ENCODE assay signal across 12 mouse cellular contexts in the genomic region with DNA sequence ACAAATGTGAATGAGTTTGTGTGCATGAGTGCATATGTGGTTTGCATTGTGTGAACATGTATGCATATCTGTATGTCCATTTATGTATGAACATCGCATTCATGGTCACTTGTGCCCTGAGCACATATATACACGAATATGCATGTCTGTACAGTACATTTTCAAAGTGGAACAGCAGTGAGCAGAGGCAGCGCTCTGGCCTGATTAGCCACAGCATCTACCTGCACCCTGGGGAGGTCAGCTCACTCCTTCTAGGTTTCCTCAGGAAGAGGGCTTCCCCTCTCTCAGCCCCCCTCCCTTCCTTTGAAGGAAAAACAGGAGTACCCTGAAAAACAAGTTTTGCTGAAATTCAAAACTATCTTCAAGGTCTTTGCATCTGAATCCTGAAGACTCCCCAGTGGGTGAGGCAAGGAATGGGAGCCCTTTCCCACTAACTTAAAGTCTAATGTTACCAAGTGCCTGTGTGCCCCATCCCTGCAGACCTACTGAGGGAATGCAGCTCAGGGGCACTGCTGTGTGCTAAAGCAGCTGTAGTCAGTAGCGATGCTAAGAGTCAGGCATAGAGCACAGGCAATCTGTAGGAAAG. TPM values are rescaled to one million over a fixed set of nuclear protein-coding genes. Genes with fewer than 3 reads are reported as not detected.
DNase-seq lines count a peak whose midpoint lies in the region; ATAC-seq and TF ChIP-seq lines count a peak whose summit lies in the region.
"Had no signal": no experiment of that assay in that cellular context is flagged by ENCODE, and none has a peak within 500 bp of the region (broad histone marks: within the 10 kb centered on the region; RNA-seq: fewer than 3 reads in every experiment).

No protein-coding gene starts in this region.

- WGBS in intestine, embryonic 15.5 days = 71% methylated on average over 4 of the region's 4 CpGs
- 69% methylated on average over 4 of the region's 4 CpGs for WGBS in intestine, postnatal 0 days
- 49% methylated on average over 4 of the region's 4 CpGs for WGBS in neural tube, embryonic 12.5 days
- WGBS in hindbrain, embryonic 11.5 days = 38% methylated on average over 4 of the region's 4 CpGs
- 70% methylated on average over 4 of the region's 4 CpGs for WGBS in cerebellum, adult 2 months

- H3K9ac ChIP-seq in intestine, embryonic 15.5 days = no peak overlapping the region
- no peak overlapping the region for H3K9ac ChIP-seq in intestine, postnatal 0 days (ENCODE audit: low read depth, low read length)
- H3K9ac ChIP-seq in neural tube, embryonic 12.5 days = no peak overlapping the region
- no peak overlapping the region for H3K9ac ChIP-seq in hindbrain, embryonic 11.5 days (ENCODE audit: low read depth, low read length)
- H3K9ac ChIP-seq: hindbrain, embryonic 15.5 days had no signal

- H3K4me2 ChIP-seq in intestine, embryonic 15.5 days (replicated peaks) = 0 out of 2 replicates have a peak overlapping the region, but pooled peaks have one; percentile 6
- no peak overlapping the region for H3K4me2 ChIP-seq in intestine, postnatal 0 days (replicated peaks; ENCODE audit: low read depth)
- peak overlapping the region; percentile 92; the same call in 1 of the 2 replicates for H3K4me2 ChIP-seq in neural tube, embryonic 12.5 days (replicated peaks)
- peak overlapping the region; percentile 94 for H3K4me2 ChIP-seq in hindbrain, embryonic 11.5 days (replicated peaks; ENCODE audit: low read depth, low read length)

- no peak overlapping the region for H3K27ac ChIP-seq in intestine, embryonic 15.5 days
- H3K27ac ChIP-seq in intestine, postnatal 0 days (ENCODE audit: low read depth, low read length) = no peak overlapping the region
- H3K27ac ChIP-seq in neural tube, embryonic 12.5 days = no peak overlapping the region
- no peak overlapping the region for H3K27ac ChIP-seq in hindbrain, embryonic 11.5 days (ENCODE audit: low read depth, low read length)
- no peak overlapping the region for H3K27ac ChIP-seq in cerebellum, adult 2 months (ENCODE audit: insufficient read depth, low read length)
- H3K27ac ChIP-seq: hindbrain, embryonic 15.5 days; layer of hippocampus, adult 2 months had no signal

- H3K4me1 ChIP-seq in intestine, embryonic 15.5 days (replicated peaks) = peaks cover 32% of the 10 kb centered on the region
- H3K4me1 ChIP-seq in intestine, postnatal 0 days (replicated peaks; ENCODE audit: control insufficient read depth, insufficient read depth, low read length) = 0 out of 2 replicates have a peak, but pooled peaks cover 6% of the 10 kb centered on the region
- H3K4me1 ChIP-seq in neural tube, embryonic 12.5 days = peaks cover 28% of the 10 kb centered on the region
- 0 out of 2 replicates have a peak, but pooled peaks cover 6% of the 10 kb centered on the region for H3K4me1 ChIP-seq in hindbrain, embryonic 11.5 days (replicated peaks; ENCODE audit: control insufficient read depth, insufficient read depth, low read length)
- no peaks in the 10 kb centered on the region for H3K4me1 ChIP-seq in cerebellum, adult 2 months (ENCODE audit: control insufficient read depth, insufficient read depth, low read length)

- ATAC-seq in intestine, embryonic 15.5 days = no peak
- no peak for ATAC-seq in intestine, postnatal 0 days
- ATAC-seq in neural tube, embryonic 12.5 days (ENCODE audit: low FRiP score, low read depth) = no peak
- no peak for ATAC-seq in hindbrain, embryonic 11.5 days (ENCODE audit: low FRiP score)

- H3K9me3 ChIP-seq in intestine, embryonic 15.5 days = no peaks in the 10 kb centered on the region
- H3K9me3 ChIP-seq in intestine, postnatal 0 days (ENCODE audit: control insufficient read depth) = no peaks in the 10 kb centered on the region
- no peaks in the 10 kb centered on the region for H3K9me3 ChIP-seq in neural tube, embryonic 12.5 days
- H3K9me3 ChIP-seq in hindbrain, embryonic 11.5 days (ENCODE audit: control insufficient read depth, low read length) = no peaks in the 10 kb centered on the region
- H3K9me3 ChIP-seq: G1E; hindbrain, embryonic 15.5 days had no signal

- no peak for TF ChIP-seq POLR2A in cerebellum, adult 2 months (IDR thresholded peaks at IDR 0.05; ENCODE audit: borderline replicate concordance, insufficient read depth, low read length)

- no peak for DNase-seq in neural tube, embryonic 10.5 days (ENCODE audit: extremely low spot score, low spot score)
- DNase-seq in hindbrain, embryonic 11.5 days (ENCODE audit: low spot score) = no peak
- no peak for DNase-seq in cerebellum, adult 2 months
- DNase-seq in adrenal gland, postnatal 14 days = no peak
- DNase-seq: spleen, adult 18-20 months; thymus, adult 2 months had no signal

- peaks cover 19% of the 10 kb centered on the region for H3K27me3 ChIP-seq in intestine, embryonic 15.5 days (replicated peaks)
- H3K27me3 ChIP-seq in intestine, postnatal 0 days (replicated peaks; ENCODE audit: control insufficient read depth, insufficient read depth, low read length) = peaks cover 8% of the 10 kb centered on the region
- peaks cover 16% of the 10 kb centered on the region for H3K27me3 ChIP-seq in neural tube, embryonic 12.5 days (replicated peaks)
- no peaks in the 10 kb centered on the region for H3K27me3 ChIP-seq in hindbrain, embryonic 11.5 days (ENCODE audit: control insufficient read depth, insufficient read depth, low read length)
- H3K27me3 ChIP-seq in cerebellum, adult 2 months (ENCODE audit: control insufficient read depth, insufficient read depth, low read length) = no peaks in the 10 kb centered on the region

- no peak overlapping the region for H3K4me3 ChIP-seq in intestine, embryonic 15.5 days (replicated peaks)
- H3K4me3 ChIP-seq in intestine, postnatal 0 days (ENCODE audit: low read depth, low read length) = no peak overlapping the region
- H3K4me3 ChIP-seq in neural tube, embryonic 12.5 days = no peak overlapping the region
- no peak overlapping the region for H3K4me3 ChIP-seq in hindbrain, embryonic 11.5 days (ENCODE audit: low read depth, low read length)
- no peak overlapping the region for H3K4me3 ChIP-seq in cerebellum, adult 2 months (replicated peaks; ENCODE audit: insufficient read depth, low read depth, low read length)
- H3K4me3 ChIP-seq: hindbrain, embryonic 15.5 days; layer of hippocampus, adult 2 months had no signal

- no peak for TF ChIP-seq CTCF in intestine, postnatal 0 days (IDR thresholded peaks at IDR 0.05; ENCODE audit: low read depth)
- no peak for TF ChIP-seq CTCF in cerebellum, adult 2 months (IDR thresholded peaks at IDR 0.05; ENCODE audit: borderline replicate concordance, insufficient read depth, low read depth, low read length)

- no peaks in the 10 kb centered on the region for H3K36me3 ChIP-seq in intestine, embryonic 15.5 days
- no peaks in the 10 kb centered on the region for H3K36me3 ChIP-seq in intestine, postnatal 0 days (ENCODE audit: control insufficient read depth, insufficient read depth)
- H3K36me3 ChIP-seq in neural tube, embryonic 12.5 days = no peaks in the 10 kb centered on the region
- no peaks in the 10 kb centered on the region for H3K36me3 ChIP-seq in hindbrain, embryonic 11.5 days (ENCODE audit: control insufficient read depth, insufficient read depth, low read length)
- H3K36me3 ChIP-seq: hindbrain, embryonic 15.5 days had no signal

RNA-seq across cellular contexts. Expression of a gene that starts 2.9 kb away (rescaled TPM):
- polyA plus RNA-seq in intestine, embryonic 15.5 days (2015; fragmentation: Nextera tagmentation; extraction: Ambion mirVana) = 59.5 and 59.7 TPM in 2 replicates
- 34.9 and 35.2 TPM in 2 replicates for polyA plus RNA-seq in intestine, postnatal 0 days (2015; fragmentation: Nextera tagmentation; extraction: Ambion mirVana)
- polyA plus RNA-seq in neural tube, embryonic 12.5 days (2016; fragmentation: Nextera tagmentation; extraction: Ambion mirVana) = 106 and 107 TPM in 2 replicates
- 40.4 and 48.3 TPM in 2 replicates for polyA plus RNA-seq in hindbrain, embryonic 11.5 days (2014; fragmentation: Nextera tagmentation; extraction: Ambion mirVana)
- polyA plus RNA-seq in cerebellum, adult 2 months (2012; rRNA removed) = 45.7 and 52.8 TPM in 2 replicates
- total RNA-seq in adrenal gland, postnatal 14 days (2021) = 42.3 and 103 TPM in 2 replicates
